Mouse (Mus musculus) thymus, adult 2 months (tissue): ENCODE data around the gene Gtpbp1.

Experiments used
- CTCF ChIP-seq: fragments of 200-500 bp; IDR thresholded peaks from 2 replicates; pipeline ENCODE4 v1.5.1; 2012; ENCODE audit warnings: mild to moderate bottlenecking, control low read depth, low read length, moderate library complexity, borderline replicate concordance; ENCODE audit not compliant: control insufficient read depth, poor library complexity, insufficient read depth; ENCODE audit errors: extremely low read depth
- POLR2A ChIP-seq: fragments of 200-500 bp; IDR thresholded peaks from 2 replicates; pipeline ENCODE4 v1.6.1; 2012; ENCODE audit warnings: mild to moderate bottlenecking, low read length, control low read depth, moderate library complexity; ENCODE audit not compliant: control insufficient read depth, poor library complexity, insufficient read depth; ENCODE audit errors: extremely low read depth

GRCm38 (mm10) chr15:79728731-79729388 lies 38.2 kb downstream of the Gtpbp1 start:
- TF ChIP-seq CTCF (no peak), POLR2A (no peak)
